Mouse (Mus musculus) ES-E14 (cell line): ENCODE measurements around the gene Gh.

Source experiments
- CHD2 ChIP-seq: IDR thresholded peaks from 2 replicates; pipeline ENCODE4 v1.6.1; 2014; ENCODE audit warnings: mild to moderate bottlenecking, low read depth, low read length, inconsistent platforms
- HCFC1 ChIP-seq: IDR thresholded peaks from 2 replicates; pipeline ENCODE4 v1.6.1; 2012; ENCODE audit warnings: low read length, inconsistent platforms, borderline replicate concordance; ENCODE audit not compliant: insufficient read depth
- MAFK ChIP-seq: IDR thresholded peaks from 2 replicates; pipeline ENCODE4 v1.6.1; 2014; ENCODE audit warnings: mild to moderate bottlenecking, low read depth, low read length, inconsistent platforms; ENCODE audit not compliant: insufficient read depth
- ZC3H11A ChIP-seq: IDR thresholded peaks from 2 replicates; pipeline ENCODE4 v1.6.1; 2012; ENCODE audit warnings: low read depth, mild to moderate bottlenecking, inconsistent platforms, low read length, borderline replicate concordance
- ZNF384 ChIP-seq: IDR thresholded peaks from 2 replicates; pipeline ENCODE4 v1.6.1; 2012; ENCODE audit warnings: low read depth, low read length, inconsistent platforms

GRCm38 (mm10) chr11:106318406-106319366, 17.0 kb upstream of the Gh start:
- no peak for TF ChIP-seq HCFC1
- no peak for TF ChIP-seq ZC3H11A
- no peak for TF ChIP-seq ZNF384
- TF ChIP-seq MAFK: no peak
- TF ChIP-seq CHD2: no peak
